Mouse (Mus musculus) MEL (cell line): ENCODE data around the gene Ttpal.

Experiments
- CTCF ChIP-seq, 3 experiments: IDR thresholded peaks in 2 of 3; conservative IDR thresholded peaks in 1 of 3; 2 replicates each; pipeline ENCODE4 v1.5.1; 2011 to 2012; ENCODE audit warnings: low read length in 3 of 3, low read depth in 2 of 3, mild to moderate bottlenecking in 2 of 3, improper control_type of control experiment in 1 of 3, inconsistent platforms in 1 of 3, mixed read lengths in 1 of 3, moderate library complexity in 1 of 3; ENCODE audit not compliant: control insufficient read depth in 1 of 3, insufficient read depth in 1 of 3, poor library complexity in 1 of 3, severe bottlenecking in 1 of 3
- SIN3A ChIP-seq: IDR thresholded peaks from 2 replicates; pipeline ENCODE4 v1.6.1; 2012; ENCODE audit warnings: low read length, improper control_type of control experiment, inconsistent platforms

DNA sequence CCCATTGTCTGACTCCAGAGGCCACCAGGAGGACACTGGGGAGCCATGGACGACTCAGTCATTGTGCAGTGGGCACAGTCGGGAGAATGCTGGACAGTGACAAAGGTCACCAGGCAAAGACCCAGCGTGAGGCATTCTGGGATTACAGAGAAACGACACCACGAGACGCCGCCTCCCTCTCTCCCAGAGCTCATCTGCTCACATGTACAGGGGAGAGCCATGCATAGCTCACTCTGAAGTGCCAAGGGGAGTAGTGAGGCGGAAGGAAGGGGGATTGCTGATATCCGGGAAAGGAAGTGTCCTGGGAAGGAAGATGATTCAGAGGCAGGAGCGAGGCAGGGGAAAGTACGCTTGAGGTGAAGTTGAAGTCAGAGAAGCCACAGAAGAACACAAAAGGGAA, 26.9 kb upstream of the Ttpal start:
- no peak for TF ChIP-seq CTCF (IDR thresholded peaks at IDR 0.05 in 2 of 3, conservative IDR thresholded peaks at IDR 0.05 in 1 of 3; ENCODE audit: control insufficient read depth in 1 of 3, insufficient read depth in 1 of 3, low read depth in 2 of 3, low read length in 3 of 3, poor library complexity in 1 of 3, severe bottlenecking in 1 of 3)
- TF ChIP-seq SIN3A, result no peak
